Mouse (Mus musculus) MEL (cell line): ENCODE data around the gene Klhdc8b. TPM values are rescaled to one million over a fixed set of nuclear protein-coding genes. Genes with fewer than 3 reads are reported as not detected.
A peak's percentile ranks its signal among the peaks of the same experiment; 100 is the strongest.

ENCODE experiments used
- DNase-seq: peaks from one replicate; pipeline ENCODE4 v3.0.0; 2011; ENCODE audit warnings: low read depth, low spot score
- H3K27ac ChIP-seq: 2 replicates; pipeline ENCODE4 v1.5.1; 2012; ENCODE audit warnings: low read depth, mild to moderate bottlenecking, control low read depth, low read length, moderate library complexity; ENCODE audit not compliant: control insufficient read depth
- H3K27me3 ChIP-seq, 2 experiments: fragments of 150-350 bp in 1 of 2; sonication (generic) in 1 of 2; 2 replicates each; pipeline ENCODE4 v1.6.1; 2012; ENCODE audit warnings: low read length in 2 of 2, mild to moderate bottlenecking in 2 of 2, improper control_type of control experiment in 1 of 2, moderate library complexity in 1 of 2; ENCODE audit not compliant: insufficient read depth in 2 of 2, control insufficient read depth in 1 of 2
- H3K36me3 ChIP-seq, 2 experiments: 2 replicates each; pipeline ENCODE4 v1.6.1; 2012 to 2014; ENCODE audit warnings: low read length in 2 of 2, improper control_type of control experiment in 1 of 2, inconsistent platforms in 1 of 2, mild to moderate bottlenecking in 1 of 2; ENCODE audit not compliant: insufficient read depth in 2 of 2, control insufficient read depth in 1 of 2
- H3K4me1 ChIP-seq, 2 experiments: fragments of 150-350 bp in 1 of 2; sonication (generic) in 1 of 2; 2 replicates each; pipeline ENCODE4 v1.6.1; 2012; ENCODE audit warnings: low read length in 2 of 2, improper control_type of control experiment in 1 of 2, mild to moderate bottlenecking in 1 of 2; ENCODE audit not compliant: insufficient read depth in 2 of 2, control insufficient read depth in 1 of 2
- H3K4me3 ChIP-seq, 2 experiments: fragments of 150-350 bp in 1 of 2; sonication (generic) in 1 of 2; 2 replicates each; pipeline ENCODE4 v1.5.1; 2012; ENCODE audit warnings: low read depth in 2 of 2, low read length in 2 of 2, mild to moderate bottlenecking in 2 of 2, moderate library complexity in 2 of 2, control low read depth in 1 of 2, improper control_type of control experiment in 1 of 2; ENCODE audit not compliant: control insufficient read depth in 1 of 2, insufficient read depth in 1 of 2
- H3K79me2 ChIP-seq: 2 replicates; pipeline ENCODE4 v1.6.1; 2012; ENCODE audit warnings: mild to moderate bottlenecking, low read length, moderate library complexity; ENCODE audit not compliant: control insufficient read depth, poor library complexity, insufficient read depth
- H3K9ac ChIP-seq: 2 replicates; pipeline ENCODE4 v1.6.1; 2012; ENCODE audit warnings: low read depth, mild to moderate bottlenecking, control low read depth, low read length, moderate library complexity; ENCODE audit not compliant: control insufficient read depth, poor library complexity, severe bottlenecking
- H3K9me3 ChIP-seq: fragments of 150-350 bp; sonication (generic); replicated peaks from 2 replicates; pipeline ENCODE4 v1.6.1; 2012; ENCODE audit warnings: mild to moderate bottlenecking, low read length, improper control_type of control experiment, moderate library complexity; ENCODE audit not compliant: insufficient read depth
- BHLHE40 ChIP-seq: IDR thresholded peaks from 2 replicates; pipeline ENCODE4 v1.6.1; 2012; ENCODE audit warnings: low read depth, mild to moderate bottlenecking, inconsistent platforms, low read length, improper control_type of control experiment, borderline replicate concordance
- CHD1 ChIP-seq: IDR thresholded peaks from 2 replicates; pipeline ENCODE4 v1.6.1; 2012; ENCODE audit warnings: low read depth, mild to moderate bottlenecking, inconsistent platforms, low read length, improper control_type of control experiment
- CHD2 ChIP-seq: IDR thresholded peaks from 2 replicates; pipeline ENCODE4 v1.6.1; 2011; ENCODE audit warnings: low read length, improper control_type of control experiment
- CTCF ChIP-seq, 3 experiments: IDR thresholded peaks in 2 of 3; conservative IDR thresholded peaks in 1 of 3; 2 replicates each; pipeline ENCODE4 v1.5.1; 2011 to 2012; ENCODE audit warnings: low read length in 3 of 3, low read depth in 2 of 3, mild to moderate bottlenecking in 2 of 3, improper control_type of control experiment in 1 of 3, inconsistent platforms in 1 of 3, mixed read lengths in 1 of 3, moderate library complexity in 1 of 3; ENCODE audit not compliant: control insufficient read depth in 1 of 3, insufficient read depth in 1 of 3, poor library complexity in 1 of 3, severe bottlenecking in 1 of 3
- E2F4 ChIP-seq: IDR thresholded peaks from 2 replicates; pipeline ENCODE4 v1.6.1; 2011; ENCODE audit warnings: low read depth, low read length, improper control_type of control experiment, borderline replicate concordance
- ELF1 ChIP-seq: IDR thresholded peaks from 2 replicates; pipeline ENCODE4 v1.6.1; 2014; ENCODE audit warnings: low read depth, mild to moderate bottlenecking, inconsistent platforms, low read length, improper control_type of control experiment, moderate library complexity
- EP300 ChIP-seq, 2 experiments: IDR thresholded peaks; 2 replicates each; pipeline ENCODE4 v1.6.1; 2011; ENCODE audit warnings: improper control_type of control experiment in 2 of 2, low read length in 2 of 2, low read depth in 1 of 2, mild to moderate bottlenecking in 1 of 2
- ETS1 ChIP-seq: IDR thresholded peaks from 2 replicates; pipeline ENCODE4 v1.6.1; 2012; ENCODE audit warnings: low read depth, mild to moderate bottlenecking, inconsistent platforms, low read length, improper control_type of control experiment, moderate library complexity
- GABPA ChIP-seq: IDR thresholded peaks from 2 replicates; pipeline ENCODE4 v1.6.1; 2012; ENCODE audit warnings: low read depth, mild to moderate bottlenecking, inconsistent platforms, low read length, improper control_type of control experiment, moderate library complexity
- GATA1 ChIP-seq: IDR thresholded peaks from 2 replicates; pipeline ENCODE4 v1.6.1; 2011; ENCODE audit warnings: low read depth, low read length, improper control_type of control experiment
- HCFC1 ChIP-seq: IDR thresholded peaks from 2 replicates; pipeline ENCODE4 v1.6.1; 2012; ENCODE audit warnings: low read depth, mild to moderate bottlenecking, inconsistent platforms, low read length, improper control_type of control experiment, moderate library complexity
- JUND ChIP-seq: IDR thresholded peaks from 2 replicates; pipeline ENCODE4 v1.6.1; 2011; ENCODE audit warnings: low read depth, mild to moderate bottlenecking, improper control_type of control experiment, low read length
- KAT2A ChIP-seq: conservative IDR thresholded peaks from 2 replicates; pipeline ENCODE4 v1.6.1; 2012; ENCODE audit warnings: low read depth, low read length, improper control_type of control experiment, inconsistent platforms
- MAFK ChIP-seq: IDR thresholded peaks from 2 replicates; pipeline ENCODE4 v1.6.1; 2011; ENCODE audit warnings: low read depth, mild to moderate bottlenecking, low read length, improper control_type of control experiment, borderline replicate concordance
- MAX ChIP-seq: IDR thresholded peaks from 2 replicates; pipeline ENCODE4 v1.6.1; 2011; ENCODE audit warnings: low read length, improper control_type of control experiment
- MAZ ChIP-seq: IDR thresholded peaks from 2 replicates; pipeline ENCODE4 v1.6.1; 2012; ENCODE audit warnings: low read depth, mild to moderate bottlenecking, inconsistent platforms, low read length, improper control_type of control experiment
- MEF2A ChIP-seq: IDR thresholded peaks from 2 replicates; pipeline ENCODE4 v1.6.1; 2014; ENCODE audit warnings: low read depth, mild to moderate bottlenecking, inconsistent platforms, low read length, improper control_type of control experiment; ENCODE audit not compliant: poor library complexity, insufficient replicate concordance, severe bottlenecking; ENCODE audit errors: extremely low read depth
- MXI1 ChIP-seq: IDR thresholded peaks from 2 replicates; pipeline ENCODE4 v1.6.1; 2011; ENCODE audit warnings: mild to moderate bottlenecking, low read depth, low read length, improper control_type of control experiment
- MYB ChIP-seq: IDR thresholded peaks from 2 replicates; pipeline ENCODE4 v1.6.1; 2011; ENCODE audit warnings: mild to moderate bottlenecking, low read depth, low read length, improper control_type of control experiment
- MYC ChIP-seq: IDR thresholded peaks from 2 replicates; pipeline ENCODE4 v1.6.1; 2011; ENCODE audit warnings: low read depth, mild to moderate bottlenecking, low read length, improper control_type of control experiment, moderate library complexity
- NELFE ChIP-seq: IDR thresholded peaks from 2 replicates; pipeline ENCODE4 v1.6.1; 2011; ENCODE audit warnings: low read depth, low read length, improper control_type of control experiment
- POLR2A ChIP-seq, 2 experiments: IDR thresholded peaks; 2 replicates each; pipeline ENCODE4 v1.6.1; 2011 to 2012; ENCODE audit warnings: low read length in 2 of 2, mild to moderate bottlenecking in 2 of 2, control low read depth in 1 of 2, improper control_type of control experiment in 1 of 2, low read depth in 1 of 2, moderate library complexity in 1 of 2; ENCODE audit not compliant: control insufficient read depth in 1 of 2, insufficient read depth in 1 of 2, poor library complexity in 1 of 2
- POLR2AphosphoS2 ChIP-seq: IDR thresholded peaks from 2 replicates; pipeline ENCODE4 v1.6.1; 2011; ENCODE audit warnings: low read length, improper control_type of control experiment
- POLR2AphosphoS5 ChIP-seq: IDR thresholded peaks from 2 replicates; pipeline ENCODE4 v1.6.1; 2012; ENCODE audit warnings: low read depth, borderline replicate concordance, mild to moderate bottlenecking, inconsistent platforms, low read length, moderate library complexity, mixed read lengths
- RAD21 ChIP-seq: IDR thresholded peaks from 2 replicates; pipeline ENCODE4 v1.6.1; 2011; ENCODE audit warnings: mild to moderate bottlenecking, low read depth, low read length, improper control_type of control experiment
- RCOR1 ChIP-seq: IDR thresholded peaks from 2 replicates; pipeline ENCODE4 v1.6.1; 2012; ENCODE audit warnings: low read depth, mild to moderate bottlenecking, inconsistent platforms, low read length, improper control_type of control experiment
- SIN3A ChIP-seq: IDR thresholded peaks from 2 replicates; pipeline ENCODE4 v1.6.1; 2012; ENCODE audit warnings: low read length, improper control_type of control experiment, inconsistent platforms
- SMC3 ChIP-seq: IDR thresholded peaks from 2 replicates; pipeline ENCODE4 v1.6.1; 2011; ENCODE audit warnings: low read depth, low read length, improper control_type of control experiment
- TAL1 ChIP-seq: IDR thresholded peaks from 2 replicates; pipeline ENCODE4 v1.6.1; 2012; ENCODE audit warnings: mild to moderate bottlenecking, inconsistent platforms, low read length, moderate library complexity, mixed read lengths
- TBP ChIP-seq: IDR thresholded peaks from 2 replicates; pipeline ENCODE4 v1.8.0; 2011; ENCODE audit warnings: low read depth, low read length, improper control_type of control experiment
- TCF12 ChIP-seq: IDR thresholded peaks from 2 replicates; pipeline ENCODE4 v1.6.1; 2014; ENCODE audit warnings: low read depth, mild to moderate bottlenecking, inconsistent platforms, low read length, improper control_type of control experiment, moderate library complexity
- UBTF ChIP-seq: IDR thresholded peaks from 2 replicates; pipeline ENCODE4 v1.6.1; 2012; ENCODE audit warnings: low read depth, mild to moderate bottlenecking, inconsistent platforms, low read length, improper control_type of control experiment, moderate library complexity, borderline replicate concordance; ENCODE audit not compliant: insufficient read depth
- USF1 ChIP-seq: IDR thresholded peaks from 2 replicates; pipeline ENCODE4 v1.6.1; 2014; ENCODE audit warnings: low read depth, mild to moderate bottlenecking, inconsistent platforms, low read length, improper control_type of control experiment, moderate library complexity
- USF2 ChIP-seq, 2 experiments: IDR thresholded peaks; 2 replicates each; pipeline ENCODE4 v1.6.1; 2011 to 2012; ENCODE audit warnings: improper control_type of control experiment in 2 of 2, low read length in 2 of 2, borderline replicate concordance in 1 of 2, inconsistent platforms in 1 of 2, low read depth in 1 of 2, mild to moderate bottlenecking in 1 of 2; ENCODE audit not compliant: insufficient read depth in 1 of 2
- ZC3H11A ChIP-seq: IDR thresholded peaks from 2 replicates; pipeline ENCODE4 v1.6.1; 2012; ENCODE audit warnings: low read depth, mild to moderate bottlenecking, inconsistent platforms, low read length, improper control_type of control experiment
- ZKSCAN1 ChIP-seq: IDR thresholded peaks from 2 replicates; pipeline ENCODE4 v1.6.1; 2012; ENCODE audit warnings: low read depth, mild to moderate bottlenecking, inconsistent platforms, low read length, improper control_type of control experiment, moderate library complexity
- ZMIZ1 ChIP-seq: IDR thresholded peaks from 2 replicates; pipeline ENCODE4 v1.6.1; 2012; ENCODE audit warnings: low read depth, mild to moderate bottlenecking, inconsistent platforms, low read length, improper control_type of control experiment, moderate library complexity
- ZNF384 ChIP-seq: IDR thresholded peaks from 2 replicates; pipeline ENCODE4 v1.6.1; 2012; ENCODE audit warnings: low read depth, mild to moderate bottlenecking, inconsistent platforms, low read length, improper control_type of control experiment
- polyA plus RNA-seq, 2 experiments: library from polyadenylated mRNA; stranded (reverse) in 1 of 2; unstranded in 1 of 2; fragments of >175 nt in 1 of 2; fragments of >200 nt in 1 of 2; gene quantifications; 2 replicates each; pipeline versions ENCODE4 v1.2.1 to v1.2.4; 2012; ENCODE audit warnings: low replicate concordance in 2 of 2, low read depth in 1 of 2; ENCODE audit not compliant: insufficient read length in 2 of 2, insufficient read depth in 1 of 2, missing spikeins in 1 of 2
- total RNA-seq: library from RNA; depleted of rRNA; stranded (reverse); fragments of 300-350 nt; gene quantifications from 2 replicates; pipeline ENCODE4 v1.2.3, GENCODE M21; 2012

Klhdc8b gene
- total and polyA plus RNA-seq, 3 experiments: 57.3 to 77.2 (median 71.9) TPM

GRCm38 (mm10) chr9:108451170-108451493 lies 10.2 kb downstream of the Klhdc8b start:
- H3K27me3 ChIP-seq: no peaks in the 10 kb centered on the region
- peak overlapping the region; percentile 74 for H3K9ac ChIP-seq
- peak; percentile 73 for DNase-seq
- peak overlapping the region; percentile 69 to 80 for H3K4me3 ChIP-seq
- peak overlapping the region; percentile 90 for H3K27ac ChIP-seq
- no peaks in the 10 kb centered on the region for H3K9me3 ChIP-seq
- H3K4me1 ChIP-seq: peaks cover 20 to 54% of the 10 kb centered on the region in 2 experiments
- peaks cover 5% of the 10 kb centered on the region for H3K79me2 ChIP-seq
- peaks cover 0 to 21% of the 10 kb centered on the region in 2 experiments; a peak in 2 of 4 replicates for H3K36me3 ChIP-seq
- TF ChIP-seq USF1 (no peak), ZNF384 (no peak), MAFK (no peak), SMC3 (no peak), E2F4 (no peak), POLR2AphosphoS5 (no peak), MAZ (no peak; the same call in 1 of the 2 replicates), MEF2A (no peak), KAT2A (no peak), ELF1 (no peak), BHLHE40 (no peak), TBP (no peak), ZMIZ1 (no peak), MXI1 (peak; percentile 75; the same call in 1 of the 2 replicates), RCOR1 (no peak), GABPA (no peak), HCFC1 (peak; percentile 59), CTCF (IDR thresholded peaks at IDR 0.05 in 2 of 3, conservative IDR thresholded peaks at IDR 0.05 in 1 of 3; ENCODE audit: control insufficient read depth in 1 of 3, insufficient read depth in 1 of 3, low read depth in 2 of 3, low read length in 3 of 3, poor library complexity in 1 of 3, severe bottlenecking in 1 of 3) (no peak), USF2 (IDR thresholded peaks at IDR 0.05; ENCODE audit: borderline replicate concordance in 1 of 2, insufficient read depth in 1 of 2, low read depth in 1 of 2, low read length in 2 of 2) (no peak), ETS1 (peak; percentile 33; the same call in 1 of the 2 replicates), MYC (peak; percentile 83), ZC3H11A (no peak), MAX (peak; percentile 74), POLR2AphosphoS2 (no peak), TAL1 (peak; percentile 29), TCF12 (peak; percentile 53), CHD2 (no peak), SIN3A (peak; percentile 49; the same call in 1 of the 2 replicates), JUND (no peak), MYB (no peak), GATA1 (no peak), EP300 (IDR thresholded peaks at IDR 0.05; ENCODE audit: low read depth in 1 of 2, low read length in 2 of 2) (peak in 1 of 2 experiments; percentile 31; a peak in 1 of 4 replicates), CHD1 (0 out of 2 replicates have a peak, but pooled peaks have one; percentile 31), UBTF (no peak), ZKSCAN1 (no peak), POLR2A (IDR thresholded peaks at IDR 0.05; ENCODE audit: control insufficient read depth in 1 of 2, insufficient read depth in 1 of 2, low read depth in 1 of 2, low read length in 2 of 2, poor library complexity in 1 of 2) (no peak; a peak in 1 of 4 replicates), RAD21 (no peak), NELFE (0 out of 2 replicates have a peak, but pooled peaks have one; percentile 0)
